Mouse (Mus musculus): Measurements from ENCODE around the gene Dytn. TPM values are rescaled to one million over a fixed set of nuclear protein-coding genes. Genes with fewer than 3 reads are reported as not detected.

Gene Dytn
- 0.05 and 0.08 TPM in 2 replicates for polyA plus RNA-seq (2012; rRNA removed)

DNA sequence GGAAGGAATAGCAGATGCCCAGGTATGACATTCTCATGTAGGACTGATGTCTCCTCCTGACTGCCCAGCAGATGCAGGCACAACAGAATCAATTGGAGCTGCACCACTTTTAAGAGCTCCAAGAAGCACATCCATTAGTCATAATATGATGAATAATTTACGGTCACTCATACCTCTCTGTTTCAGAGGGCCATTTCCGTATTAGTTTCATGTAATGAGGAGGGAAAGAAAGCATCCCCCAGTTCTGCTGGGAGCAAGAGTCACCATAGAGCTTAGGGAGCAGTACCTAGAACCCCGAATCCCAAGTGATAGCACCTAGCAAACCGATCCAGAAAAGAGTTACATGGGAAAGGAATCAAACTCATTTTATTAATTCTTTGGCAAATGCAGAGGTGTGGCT, at the start of gene Dytn:
Gene Dytn, minus strand, starts transcription at position 101 of the 400 bp plus-strand sequence.
- DNase-seq: no peak
- H3K4me3 ChIP-seq (replicated peaks; ENCODE audit: insufficient read depth, low read depth, low read length): no peak within 1 kb of the TSS
- TF ChIP-seq POLR2A (IDR thresholded peaks at IDR 0.05; ENCODE audit: borderline replicate concordance, insufficient read depth, low read length) (no peak), CTCF (IDR thresholded peaks at IDR 0.05; ENCODE audit: borderline replicate concordance, insufficient read depth, low read depth, low read length) (no peak)
- no peak within 1 kb of the TSS for H3K27ac ChIP-seq (ENCODE audit: insufficient read depth, low read length)
- WGBS: 91% methylated on average over 4 of the region's 4 CpGs
- no peaks in the 10 kb centered on the region for H3K27me3 ChIP-seq (ENCODE audit: control insufficient read depth, insufficient read depth, low read length)
- H3K4me1 ChIP-seq (ENCODE audit: control insufficient read depth, insufficient read depth, low read length): no peaks in the 10 kb centered on the region

DNA sequence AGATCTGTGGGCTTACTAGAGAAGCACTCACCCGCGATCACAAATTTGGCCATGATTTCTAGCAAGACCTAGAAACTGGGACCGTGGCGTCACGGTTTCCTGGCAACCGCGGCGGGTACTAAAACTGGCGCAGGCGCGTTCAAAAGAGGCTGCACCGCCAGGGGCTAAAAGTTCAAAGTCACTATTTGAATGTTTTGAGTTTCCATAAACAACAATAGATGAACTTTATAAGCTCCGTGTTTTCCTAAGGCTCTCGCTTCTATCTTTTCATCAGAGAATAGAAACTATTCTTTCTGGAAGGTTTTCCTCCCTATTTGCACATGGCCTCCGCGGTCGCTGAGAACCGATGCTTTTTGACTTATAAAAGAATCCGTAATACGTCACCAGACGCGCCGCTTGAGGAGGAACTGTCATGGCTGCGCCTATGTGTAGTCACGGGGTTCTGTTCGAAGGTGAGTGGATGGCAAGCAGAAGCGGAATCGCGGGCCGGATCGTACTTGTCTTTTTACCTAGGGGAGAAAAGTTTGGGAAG, 43.6 kb upstream of the Dytn start, which contains the start of the genes Mdh1b and Fastkd2:
Gene Mdh1b, minus strand, starts transcription at position 79 of the 532 bp plus-strand sequence.
Gene Fastkd2, plus strand, starts transcription at position 375 of the 532 bp plus-strand sequence.
- TF ChIP-seq CTCF (IDR thresholded peaks at IDR 0.05; ENCODE audit: borderline replicate concordance, insufficient read depth, low read depth, low read length) (no peak), POLR2A (IDR thresholded peaks at IDR 0.05; ENCODE audit: borderline replicate concordance, insufficient read depth, low read length) (peak; percentile 32; the same call in 1 of the 2 replicates)
- peak; percentile 90 to 92 for DNase-seq
- no peaks in the 10 kb centered on the region for H3K27me3 ChIP-seq (ENCODE audit: control insufficient read depth, insufficient read depth, low read length)
- H3K4me3 ChIP-seq (replicated peaks; ENCODE audit: insufficient read depth, low read depth, low read length): peak within 1 kb of the TSS; percentile 87
- peaks cover 3% of the 10 kb centered on the region; the same call in 1 of the 2 replicates for H3K4me1 ChIP-seq (ENCODE audit: control insufficient read depth, insufficient read depth, low read length)
- H3K27ac ChIP-seq (ENCODE audit: insufficient read depth, low read length): no peak within 1 kb of the TSS
- under 1% methylated on average over 31 of the region's 31 CpGs for WGBS

- TF ChIP-seq CTCF (IDR thresholded peaks at IDR 0.05; ENCODE audit: borderline replicate concordance, insufficient read depth, low read depth, low read length) (no peak), POLR2A (IDR thresholded peaks at IDR 0.05; ENCODE audit: borderline replicate concordance, insufficient read depth, low read length) (no peak)
- no peak overlapping the region for H3K27ac ChIP-seq (ENCODE audit: insufficient read depth, low read length)
- DNase-seq: no peak
Measured at GRCm38 (mm10) chr1:63729796-63730195, 43.1 kb upstream of the Dytn start.

DNA sequence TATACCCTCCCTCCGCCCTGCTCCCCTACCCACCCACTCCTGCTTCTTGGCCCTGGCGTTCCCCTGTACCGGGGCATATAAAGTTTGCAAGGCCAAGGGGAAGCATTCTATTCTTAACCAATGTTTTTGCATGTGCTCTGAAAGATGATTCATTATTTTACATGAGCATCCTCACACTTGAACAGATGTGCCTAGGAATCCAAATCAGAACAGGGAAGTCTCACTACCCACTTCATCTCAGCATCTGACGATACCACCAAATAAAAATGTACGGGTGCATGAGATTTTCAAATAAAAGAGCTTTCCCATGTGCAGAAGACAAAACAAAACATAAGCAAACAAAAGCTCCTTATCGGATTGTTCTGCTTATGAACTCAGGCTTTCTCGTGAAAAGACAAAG, 33.4 kb upstream of the Dytn start:
- no peak for TF ChIP-seq CTCF (IDR thresholded peaks at IDR 0.05; ENCODE audit: borderline replicate concordance, insufficient read depth, low read depth, low read length)
- no peak for TF ChIP-seq POLR2A (IDR thresholded peaks at IDR 0.05; ENCODE audit: borderline replicate concordance, insufficient read depth, low read length)
- WGBS: 85% methylated on average over 7 of the region's 7 CpGs
- Histone ChIP-seq H3K27ac (ENCODE audit: insufficient read depth, low read length) (no peak overlapping the region), H3K27me3 (ENCODE audit: control insufficient read depth, insufficient read depth, low read length) (no peaks in the 10 kb centered on the region), H3K4me1 (ENCODE audit: control insufficient read depth, insufficient read depth, low read length) (no peaks in the 10 kb centered on the region), H3K4me3 (replicated peaks; ENCODE audit: insufficient read depth, low read depth, low read length) (no peak overlapping the region)
- DNase-seq: no peak

More at GRCm38 (mm10) chr1:63729796-63730195, 43.1 kb upstream of the Dytn start:
- Histone ChIP-seq H3K4me1 (ENCODE audit: control insufficient read depth, insufficient read depth, low read length) (peaks cover 3% of the 10 kb centered on the region; the same call in 1 of the 2 replicates), H3K27me3 (ENCODE audit: control insufficient read depth, insufficient read depth, low read length) (no peaks in the 10 kb centered on the region), H3K4me3 (replicated peaks; ENCODE audit: insufficient read depth, low read depth, low read length) (peak overlapping the region; percentile 87)
- 42% methylated on average over 8 of the region's 8 CpGs for WGBS

GRCm38 (mm10) chr1:63708876-63709275, 22.1 kb upstream of the Dytn start:
- no peak for DNase-seq
- Histone ChIP-seq H3K27me3 (ENCODE audit: control insufficient read depth, insufficient read depth, low read length) (no peaks in the 10 kb centered on the region), H3K4me3 (replicated peaks; ENCODE audit: insufficient read depth, low read depth, low read length) (no peak overlapping the region), H3K27ac (ENCODE audit: insufficient read depth, low read length) (no peak overlapping the region), H3K4me1 (ENCODE audit: control insufficient read depth, insufficient read depth, low read length) (no peaks in the 10 kb centered on the region)
- TF ChIP-seq POLR2A (IDR thresholded peaks at IDR 0.05; ENCODE audit: borderline replicate concordance, insufficient read depth, low read length) (no peak), CTCF (IDR thresholded peaks at IDR 0.05; ENCODE audit: borderline replicate concordance, insufficient read depth, low read depth, low read length) (no peak)
- WGBS: 65% methylated on average over 3 of the region's 3 CpGs

GRCm38 (mm10) chr1:63705733-63706132, 19.0 kb upstream of the Dytn start:
- H3K27me3 ChIP-seq (ENCODE audit: control insufficient read depth, insufficient read depth, low read length): no peaks in the 10 kb centered on the region
- H3K4me1 ChIP-seq (ENCODE audit: control insufficient read depth, insufficient read depth, low read length): no peaks in the 10 kb centered on the region
- H3K27ac ChIP-seq (ENCODE audit: insufficient read depth, low read length): no peak overlapping the region
- WGBS: 62% methylated on average over 5 of the region's 5 CpGs
- DNase-seq: no peak
- TF ChIP-seq POLR2A (IDR thresholded peaks at IDR 0.05; ENCODE audit: borderline replicate concordance, insufficient read depth, low read length) (no peak), CTCF (IDR thresholded peaks at IDR 0.05; ENCODE audit: borderline replicate concordance, insufficient read depth, low read depth, low read length) (no peak)
- H3K4me3 ChIP-seq (replicated peaks; ENCODE audit: insufficient read depth, low read depth, low read length): no peak overlapping the region

DNA sequence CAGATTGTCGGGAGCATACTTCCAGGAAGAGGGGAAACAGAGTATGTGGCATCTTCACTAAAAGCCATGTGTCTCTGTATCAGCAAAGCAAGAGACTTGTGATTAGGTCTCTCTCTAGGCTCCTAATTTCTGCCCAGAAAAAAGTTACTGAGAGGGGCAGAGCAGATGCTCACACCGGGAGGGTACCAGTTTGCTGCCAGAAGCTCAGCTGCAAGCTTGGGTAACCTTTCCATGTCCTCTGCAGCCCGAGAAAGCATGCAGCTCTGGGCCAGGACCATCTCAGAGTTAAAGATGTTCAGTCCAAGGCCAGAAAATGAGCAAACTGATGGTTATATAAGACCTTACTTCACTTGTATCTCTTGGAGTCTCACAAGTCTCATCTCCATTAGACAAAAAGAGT, 10.1 kb upstream of the Dytn start:
- Histone ChIP-seq H3K4me3 (replicated peaks; ENCODE audit: insufficient read depth, low read depth, low read length) (no peak overlapping the region), H3K27ac (ENCODE audit: insufficient read depth, low read length) (no peak overlapping the region), H3K4me1 (ENCODE audit: control insufficient read depth, insufficient read depth, low read length) (no peaks in the 10 kb centered on the region), H3K27me3 (ENCODE audit: control insufficient read depth, insufficient read depth, low read length) (no peaks in the 10 kb centered on the region)
- WGBS: 11% methylated on average over 3 of the region's 3 CpGs
- TF ChIP-seq CTCF (IDR thresholded peaks at IDR 0.05; ENCODE audit: borderline replicate concordance, insufficient read depth, low read depth, low read length) (no peak), POLR2A (IDR thresholded peaks at IDR 0.05; ENCODE audit: borderline replicate concordance, insufficient read depth, low read length) (no peak)
- peak; percentile 14 to 32 for DNase-seq

GRCm38 (mm10) chr1:63675975-63676374, 10.8 kb downstream of the Dytn start:
- Histone ChIP-seq H3K4me3 (replicated peaks; ENCODE audit: insufficient read depth, low read depth, low read length) (no peak overlapping the region), H3K27me3 (ENCODE audit: control insufficient read depth, insufficient read depth, low read length) (no peaks in the 10 kb centered on the region), H3K4me1 (ENCODE audit: control insufficient read depth, insufficient read depth, low read length) (no peaks in the 10 kb centered on the region), H3K27ac (ENCODE audit: insufficient read depth, low read length) (no peak overlapping the region)
- TF ChIP-seq CTCF (IDR thresholded peaks at IDR 0.05; ENCODE audit: borderline replicate concordance, insufficient read depth, low read depth, low read length): no peak
- WGBS: 82% methylated on average over 3 of the region's 3 CpGs
- no peak for DNase-seq
